Mouse (Mus musculus) adrenal gland, postnatal 14 days (tissue): ENCODE data around the gene Zdhhc14. TPM values are rescaled to one million over a fixed set of nuclear protein-coding genes. Genes with fewer than 3 reads are reported as not detected.

Experiments
- DNase-seq: peaks from one replicate; pipeline ENCODE4 v3.0.0; 2021; ENCODE audit warnings: mixed read lengths
- total RNA-seq: library from RNA; stranded (reverse); gene quantifications from 2 replicates; pipeline ENCODE4 v1.2.3, GENCODE M21; 2021

Zdhhc14 gene
- total RNA-seq, 1 experiment from 2014 or later: 7.0 TPM

DNA sequence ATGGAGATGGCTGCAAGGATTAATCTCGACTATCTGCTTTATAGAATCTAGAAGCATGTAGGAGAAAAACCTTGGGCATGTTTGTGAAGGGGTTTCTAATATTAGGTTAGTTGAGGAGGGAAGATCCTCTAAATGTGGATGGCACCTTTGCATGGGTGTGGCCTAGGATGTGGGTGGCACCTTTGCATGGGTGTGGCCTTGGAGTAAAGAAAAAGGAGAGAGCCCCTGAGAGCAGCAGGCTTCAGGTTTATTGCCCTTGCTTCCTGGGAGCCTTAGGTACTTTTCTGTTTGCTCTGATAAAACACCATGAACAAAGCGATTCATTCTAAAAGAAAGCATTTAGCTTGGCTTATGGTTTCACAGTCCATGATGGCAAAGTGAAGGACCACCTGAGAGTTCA lies 62.2 kb downstream of the Zdhhc14 start:
- DNase-seq: no peak

GRCm38 (mm10) chr17:5556568-5556967 lies 64.2 kb downstream of the Zdhhc14 start:
- no peak for DNase-seq

DNA sequence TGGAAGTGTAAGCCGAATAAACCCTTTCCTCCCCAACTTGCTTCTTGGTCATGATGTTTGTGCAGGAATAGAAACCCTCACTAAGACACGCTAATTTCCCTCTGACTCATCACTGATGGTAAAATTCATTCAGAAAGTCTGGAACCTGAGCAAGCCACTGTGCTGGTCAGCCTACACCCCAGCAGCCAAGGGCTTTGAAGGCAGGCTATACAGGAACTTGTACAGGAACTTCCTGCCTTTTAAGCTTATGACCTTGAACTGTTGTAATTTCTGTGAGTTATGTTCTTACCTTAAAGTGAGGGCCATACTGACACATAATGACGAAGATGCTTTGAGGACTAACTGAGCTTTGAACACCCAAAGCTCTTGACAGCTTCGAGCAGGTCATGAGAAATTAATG lies 67.9 kb downstream of the Zdhhc14 start:
- no peak for DNase-seq

- peak; percentile 24 for DNase-seq
Measured at GRCm38 (mm10) chr17:5563108-5563507, 70.8 kb downstream of the Zdhhc14 start.

DNA sequence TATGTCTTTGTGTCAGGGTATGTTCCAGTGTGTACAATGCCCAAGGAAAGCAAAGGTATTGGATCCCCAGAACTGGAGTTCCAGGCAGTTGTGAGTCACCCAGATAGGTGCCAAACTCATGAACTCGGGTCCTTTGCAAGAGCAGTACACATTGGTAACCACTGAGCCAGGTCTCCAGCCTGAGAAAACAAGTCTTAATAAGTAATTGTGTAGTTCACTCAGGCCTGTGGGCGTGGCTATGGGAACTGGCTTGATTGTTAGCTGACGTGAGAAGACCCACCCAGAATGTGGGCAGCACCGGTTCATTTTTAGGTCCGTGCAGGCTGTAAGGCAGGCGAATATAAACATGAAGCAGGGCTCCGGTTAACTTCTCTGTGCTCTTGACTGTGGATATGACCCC lies 73.6 kb downstream of the Zdhhc14 start:
- DNase-seq: no peak

DNA sequence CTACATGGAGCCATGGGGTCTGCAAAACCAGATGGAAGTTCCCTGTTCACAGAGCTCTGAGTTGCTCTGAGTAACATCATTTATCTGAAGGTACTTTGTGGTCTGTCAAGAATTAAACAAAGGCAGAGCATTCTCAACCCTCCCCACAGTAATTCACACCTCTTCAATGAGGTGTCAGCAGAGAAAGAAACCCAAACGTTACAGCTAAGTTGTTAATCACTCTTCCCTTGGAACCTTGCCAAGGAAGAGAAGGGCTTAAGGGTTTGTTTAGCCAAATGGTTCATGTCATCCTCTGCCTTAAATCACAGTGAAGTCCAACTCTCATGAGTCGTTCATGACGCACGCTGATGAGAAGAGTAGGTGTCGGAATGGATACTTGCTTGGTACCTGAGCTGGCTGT lies 75.6 kb downstream of the Zdhhc14 start:
- no peak for DNase-seq

- DNase-seq: peak; percentile 34
Measured at GRCm38 (mm10) chr17:5569131-5570030, 77.0 kb downstream of the Zdhhc14 start.

GRCm38 (mm10) chr17:5572096-5572730 lies 79.9 kb downstream of the Zdhhc14 start:
- DNase-seq: no peak

DNA sequence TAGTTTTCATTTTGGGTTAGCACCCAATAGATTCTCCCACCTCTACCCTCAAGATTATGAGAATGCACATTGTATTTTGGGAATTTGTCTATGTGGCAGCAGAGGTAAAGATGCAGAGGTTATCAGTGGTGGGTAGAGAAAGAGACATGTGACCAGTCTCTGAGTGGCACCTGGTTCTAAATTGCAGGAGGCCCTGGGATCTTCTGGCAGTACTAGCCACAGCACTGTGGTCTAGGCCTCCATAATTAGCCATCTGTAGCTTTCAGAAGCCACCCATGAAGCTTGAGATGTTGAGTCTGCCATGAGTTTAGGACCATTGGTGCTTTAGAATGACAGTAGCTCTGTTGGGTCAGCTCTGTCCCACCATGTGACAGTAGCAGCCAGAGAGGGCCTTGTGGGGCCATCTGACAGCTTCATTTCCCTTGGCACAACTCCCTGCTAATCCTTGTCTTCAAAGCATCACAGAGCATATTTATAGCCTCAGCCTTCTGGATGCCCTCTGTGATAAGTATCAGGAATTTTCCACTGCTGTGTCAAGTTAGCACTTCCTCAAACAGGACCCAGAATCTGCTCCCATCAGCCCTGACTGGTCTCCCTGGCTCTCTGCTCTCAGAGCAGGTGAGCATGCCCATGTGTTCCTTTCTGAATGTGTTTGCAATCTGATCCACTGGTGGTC lies 80.5 kb downstream of the Zdhhc14 start:
- peak; percentile 42 for DNase-seq

DNA sequence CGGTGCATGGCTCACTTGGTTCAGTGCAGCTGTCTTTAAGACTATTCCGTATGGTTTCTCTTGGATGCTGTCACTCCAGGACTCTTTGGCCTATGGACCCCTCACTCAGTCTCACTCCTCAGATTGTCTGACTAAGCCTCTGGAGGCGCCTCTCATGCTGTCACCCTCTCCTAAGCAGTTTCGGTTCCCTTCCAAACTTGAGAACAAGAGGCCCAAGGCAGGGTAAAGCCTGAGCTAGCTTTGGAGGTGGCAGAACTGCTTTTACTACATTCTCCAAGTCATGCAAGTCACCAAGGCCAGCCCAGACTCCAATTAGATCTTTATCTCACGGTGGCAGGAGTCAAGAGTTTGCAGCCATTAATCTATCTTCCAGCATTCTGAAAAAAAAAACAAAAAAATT lies 82.3 kb downstream of the Zdhhc14 start:
- no peak for DNase-seq

GRCm38 (mm10) chr17:5575518-5575917 lies 83.2 kb downstream of the Zdhhc14 start:
- DNase-seq: no peak

DNA sequence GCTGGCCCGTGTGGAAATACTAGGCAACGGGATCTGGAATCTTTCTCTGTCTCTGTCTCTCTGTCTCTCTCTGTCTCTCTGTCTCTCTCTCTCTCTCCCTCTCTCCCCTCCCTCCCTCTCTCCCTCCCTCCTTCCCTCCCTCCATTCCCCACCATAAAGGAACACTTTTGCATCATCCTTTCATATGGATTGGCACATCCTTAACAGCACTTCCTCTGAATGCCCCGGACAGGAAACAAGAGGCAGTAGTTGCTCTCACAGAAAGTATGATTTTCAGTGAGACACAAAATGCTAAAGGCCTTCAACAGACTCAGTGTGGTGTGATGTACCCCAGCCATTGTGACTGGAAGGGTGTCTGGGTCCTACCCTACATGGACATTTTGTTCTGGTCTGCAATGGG lies 89.9 kb downstream of the Zdhhc14 start:
- no peak for DNase-seq

GRCm38 (mm10) chr17:5582937-5583336 lies 90.6 kb downstream of the Zdhhc14 start:
- no peak for DNase-seq

- no peak for DNase-seq
Measured at GRCm38 (mm10) chr17:5583472-5584145, 91.3 kb downstream of the Zdhhc14 start.

DNA sequence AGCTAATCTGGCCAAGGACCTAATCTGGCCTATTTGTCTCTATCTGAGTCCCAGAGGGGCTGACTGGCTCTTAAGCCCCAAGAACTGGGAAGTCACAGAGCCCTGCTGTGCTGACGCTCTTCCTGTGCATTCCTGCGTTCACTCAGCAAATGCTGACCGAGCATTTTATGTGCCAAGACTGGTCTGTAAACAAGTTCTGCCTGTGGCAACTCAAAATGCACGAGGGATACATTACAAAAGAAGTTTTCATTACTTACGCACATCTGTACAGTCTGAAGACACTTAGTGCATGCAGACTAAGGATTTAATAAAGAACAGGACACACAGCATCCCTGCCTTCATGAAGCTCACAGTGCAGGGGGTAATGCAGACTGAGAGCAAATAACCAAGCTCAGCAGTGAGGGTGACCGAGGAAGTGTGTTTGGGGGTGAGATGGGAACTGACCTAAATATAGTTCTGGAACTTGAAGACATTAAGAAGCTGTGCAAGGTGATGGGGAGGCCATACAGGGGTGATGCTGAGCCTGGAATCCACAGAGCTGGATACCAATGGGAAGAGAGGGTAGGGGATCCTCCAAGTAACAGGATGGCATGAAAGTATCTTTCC lies 99.3 kb downstream of the Zdhhc14 start:
- DNase-seq: peak; percentile 31

DNA sequence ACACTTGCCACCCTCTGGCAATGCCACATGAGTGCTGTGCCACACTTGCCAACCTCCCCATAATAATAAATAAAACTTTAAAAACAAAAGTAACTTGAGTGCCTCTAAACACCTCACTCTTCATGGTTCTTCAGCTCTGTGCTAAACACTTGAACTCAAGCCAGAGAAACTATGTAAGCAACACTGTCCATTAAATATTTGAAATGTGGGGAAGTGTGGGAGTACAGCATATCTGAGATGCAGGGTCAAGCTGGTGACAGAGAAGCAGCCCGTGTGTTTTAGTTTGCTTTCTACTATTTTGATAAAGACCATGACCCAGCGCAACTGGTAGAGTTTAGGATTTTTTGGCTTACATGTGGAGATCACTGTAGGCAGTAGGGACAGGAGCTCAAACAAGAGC lies 100.7 kb downstream of the Zdhhc14 start:
- DNase-seq: no peak

DNA sequence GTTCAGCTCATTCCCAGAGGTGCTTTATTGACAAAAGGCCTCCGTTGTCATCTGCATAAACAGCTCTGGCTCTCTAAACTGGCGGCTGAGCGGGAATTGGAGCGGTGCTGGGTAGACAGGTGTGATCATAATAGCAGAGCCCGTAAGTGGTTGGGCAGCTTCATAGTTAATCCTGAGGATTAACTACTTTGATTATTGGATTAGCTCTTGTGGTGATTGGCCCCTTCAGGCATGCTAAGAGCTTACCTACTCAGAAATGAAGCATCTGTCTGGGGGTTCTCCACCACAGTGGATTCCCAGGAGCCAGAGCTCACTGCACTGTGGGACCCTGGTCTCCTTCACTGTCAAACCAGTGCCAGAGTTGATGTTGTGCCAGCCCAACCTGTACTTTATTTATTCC lies 102.7 kb downstream of the Zdhhc14 start:
- DNase-seq: no peak

GRCm38 (mm10) chr17:5596490-5596889 lies 104.1 kb downstream of the Zdhhc14 start:
- peak; percentile 39 for DNase-seq

- DNase-seq: no peak
Measured at GRCm38 (mm10) chr17:5598999-5599398, 106.6 kb downstream of the Zdhhc14 start.

DNA sequence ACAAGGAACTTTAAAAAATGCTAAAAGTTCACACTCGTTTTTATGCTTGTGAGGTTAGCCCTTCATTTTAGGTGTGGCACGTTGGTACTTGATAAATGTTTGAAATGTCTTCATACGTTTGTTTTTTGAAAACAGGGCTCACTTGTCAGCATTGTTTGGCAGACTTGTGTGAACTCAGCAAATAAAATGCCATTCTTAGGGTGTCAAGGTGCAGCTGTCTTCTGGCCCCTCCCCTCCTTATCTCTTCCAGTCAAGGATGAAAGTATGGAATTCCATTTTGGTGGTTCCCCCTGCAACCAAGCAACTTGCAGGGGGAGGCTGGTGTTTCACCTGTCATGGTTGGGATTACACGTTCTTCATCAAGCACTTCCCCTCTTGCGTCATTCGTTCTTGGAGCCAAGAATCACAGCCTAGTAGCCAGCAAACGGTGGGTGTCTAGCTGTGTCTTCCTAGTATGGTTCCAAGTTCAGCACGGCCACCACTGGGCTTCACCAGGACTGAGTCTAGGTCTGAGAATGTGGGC lies 108.2 kb downstream of the Zdhhc14 start:
- DNase-seq: no peak

DNA sequence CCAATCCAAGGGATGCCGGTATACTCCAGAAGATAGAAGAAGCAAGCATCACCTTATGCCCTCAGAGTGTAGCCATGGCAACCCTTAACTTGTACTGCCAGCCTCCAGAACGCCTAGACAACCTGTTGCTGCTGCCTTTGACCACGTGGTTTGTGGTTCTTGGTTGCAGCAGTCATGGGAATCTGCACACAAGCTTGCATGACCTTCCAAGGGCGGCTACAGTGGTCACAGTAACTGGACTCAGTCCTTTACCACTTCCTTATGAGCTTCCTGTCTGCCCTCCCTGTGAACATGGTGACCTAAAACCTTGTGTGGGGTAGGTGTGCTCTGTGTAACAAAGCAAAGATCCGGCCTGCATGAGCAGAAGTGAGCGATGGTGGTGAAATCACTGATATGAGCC lies 109.6 kb downstream of the Zdhhc14 start:
- DNase-seq: no peak

DNA sequence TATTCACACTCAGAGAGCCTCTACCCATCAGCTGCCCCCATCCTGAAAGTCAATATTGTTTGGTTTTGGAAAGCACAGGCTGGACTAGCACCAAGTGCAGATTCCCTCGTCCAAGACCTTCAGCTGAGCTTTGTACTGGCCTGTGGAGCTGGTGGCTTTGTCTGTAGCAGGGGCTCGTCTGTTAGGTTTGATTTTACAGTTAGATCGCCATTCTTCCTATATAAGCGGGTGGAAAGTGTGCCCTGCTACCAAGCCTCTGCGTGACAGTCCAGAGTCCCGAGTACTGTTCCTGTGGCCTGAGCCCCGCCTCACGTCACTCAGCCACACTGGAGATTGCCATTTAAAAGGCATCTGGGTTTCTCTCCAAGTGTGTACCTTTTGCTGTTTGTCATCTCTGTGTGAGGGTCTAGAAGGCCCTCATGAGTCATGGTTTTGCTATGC lies 113.8 kb downstream of the Zdhhc14 start:
- no peak for DNase-seq
